Mouse (Mus musculus): ENCODE results near the gene Hc. TPM values are rescaled to one million over a fixed set of nuclear protein-coding genes. Genes with fewer than 3 reads are reported as not detected.

Hc gene
- polyA plus RNA-seq, 1 experiment from 2014 or later = 0.49 TPM

GRCm38 (mm10) chr2:35070275-35070674 is 9.0 kb upstream of the Hc start:
- no peak overlapping the region for H3K27ac ChIP-seq (ENCODE audit: low read depth)
- peaks cover 4% of the 10 kb centered on the region; the same call in 1 of the 2 replicates for H3K9me3 ChIP-seq (ENCODE audit: low read depth, low read length)
- H3K27me3 ChIP-seq (ENCODE audit: insufficient read depth, low read length) = no peaks in the 10 kb centered on the region
- H3K36me3 ChIP-seq (ENCODE audit: insufficient read depth) = no peaks in the 10 kb centered on the region
- no peak for DNase-seq
- no peak overlapping the region for H3K9ac ChIP-seq
- H3K4me2 ChIP-seq = no peak overlapping the region
- no peaks in the 10 kb centered on the region for H3K4me1 ChIP-seq (ENCODE audit: insufficient read depth)
- H3K4me3 ChIP-seq (ENCODE audit: low read depth, low read length) = no peak overlapping the region
- TF ChIP-seq CTCF (IDR thresholded peaks at IDR 0.05; ENCODE audit: low read depth) = no peak
- WGBS = 78% methylated on average over 4 of the region's 4 CpGs
- ATAC-seq (ENCODE audit: insufficient read depth) = no peak

GRCm38 (mm10) chr2:35069124-35069523 is 7.9 kb upstream of the Hc start:
- no peak overlapping the region for H3K9ac ChIP-seq
- no peaks in the 10 kb centered on the region for H3K36me3 ChIP-seq (ENCODE audit: insufficient read depth)
- no peak for TF ChIP-seq CTCF (IDR thresholded peaks at IDR 0.05; ENCODE audit: low read depth)
- no peaks in the 10 kb centered on the region for H3K27me3 ChIP-seq (ENCODE audit: insufficient read depth, low read length)
- H3K4me1 ChIP-seq (ENCODE audit: insufficient read depth) = no peaks in the 10 kb centered on the region
- DNase-seq = no peak
- H3K27ac ChIP-seq (ENCODE audit: low read depth) = no peak overlapping the region
- ATAC-seq (ENCODE audit: insufficient read depth) = no peak
- peaks cover 4% of the 10 kb centered on the region; the same call in 1 of the 2 replicates for H3K9me3 ChIP-seq (ENCODE audit: low read depth, low read length)
- no peak overlapping the region for H3K4me3 ChIP-seq (ENCODE audit: low read depth, low read length)
- H3K4me2 ChIP-seq = no peak overlapping the region
- WGBS = 90% methylated on average over 1 of the region's 1 CpGs

- Histone ChIP-seq H3K4me1 (ENCODE audit: insufficient read depth) (no peaks in the 10 kb centered on the region), H3K4me2 (no peak overlapping the region), H3K27ac (ENCODE audit: low read depth) (no peak overlapping the region), H3K27me3 (ENCODE audit: insufficient read depth, low read length) (no peaks in the 10 kb centered on the region), H3K36me3 (ENCODE audit: insufficient read depth) (no peaks in the 10 kb centered on the region), H3K4me3 (ENCODE audit: low read depth, low read length) (no peak overlapping the region), H3K9ac (no peak overlapping the region), H3K9me3 (ENCODE audit: low read depth, low read length) (no peaks in the 10 kb centered on the region)
- DNase-seq (no peak), ATAC-seq (ENCODE audit: insufficient read depth) (no peak)
- WGBS = 74% methylated on average over 11 of the region's 11 CpGs
- no peak for TF ChIP-seq CTCF (IDR thresholded peaks at IDR 0.05; ENCODE audit: low read depth)
These were observed 5.9 kb upstream of the Hc start for GRCm38 (mm10) chr2:35067117-35067516.

GRCm38 (mm10) chr2:35066525-35067082 is 5.4 kb upstream of the Hc start:
- no peak overlapping the region for H3K27ac ChIP-seq (ENCODE audit: low read depth)
- H3K36me3 ChIP-seq (ENCODE audit: insufficient read depth) = no peaks in the 10 kb centered on the region
- H3K9me3 ChIP-seq (ENCODE audit: low read depth, low read length) = no peaks in the 10 kb centered on the region
- no peak overlapping the region for H3K9ac ChIP-seq
- H3K4me2 ChIP-seq = no peak overlapping the region
- DNase-seq (no peak), ATAC-seq (ENCODE audit: insufficient read depth) (no peak)
- H3K27me3 ChIP-seq (ENCODE audit: insufficient read depth, low read length) = no peaks in the 10 kb centered on the region
- 88% methylated on average over 13 of the region's 13 CpGs for WGBS
- H3K4me3 ChIP-seq (ENCODE audit: low read depth, low read length) = no peak overlapping the region
- H3K4me1 ChIP-seq (ENCODE audit: insufficient read depth) = no peaks in the 10 kb centered on the region
- TF ChIP-seq CTCF (IDR thresholded peaks at IDR 0.05; ENCODE audit: low read depth) = no peak

GRCm38 (mm10) chr2:35063333-35064030 is 2.2 kb upstream of the Hc start:
- Histone ChIP-seq H3K27ac (ENCODE audit: low read depth) (no peak overlapping the region), H3K4me3 (ENCODE audit: low read depth, low read length) (no peak overlapping the region), H3K4me2 (no peak overlapping the region), H3K9ac (no peak overlapping the region), H3K36me3 (ENCODE audit: insufficient read depth) (no peaks in the 10 kb centered on the region), H3K4me1 (ENCODE audit: insufficient read depth) (no peaks in the 10 kb centered on the region), H3K9me3 (ENCODE audit: low read depth, low read length) (no peaks in the 10 kb centered on the region), H3K27me3 (ENCODE audit: insufficient read depth, low read length) (no peaks in the 10 kb centered on the region)
- DNase-seq (no peak), ATAC-seq (ENCODE audit: insufficient read depth) (no peak)
- WGBS = 66% methylated on average over 6 of the region's 6 CpGs
- TF ChIP-seq CTCF (IDR thresholded peaks at IDR 0.05; ENCODE audit: low read depth) = no peak

GRCm38 (mm10) chr2:35060897-35061296 is 341 bp downstream of the Hc start:
- Histone ChIP-seq H3K4me2 (no peak overlapping the region), H3K27me3 (ENCODE audit: insufficient read depth, low read length) (no peaks in the 10 kb centered on the region), H3K4me3 (ENCODE audit: low read depth, low read length) (no peak overlapping the region), H3K4me1 (ENCODE audit: insufficient read depth) (no peaks in the 10 kb centered on the region), H3K9me3 (ENCODE audit: low read depth, low read length) (no peaks in the 10 kb centered on the region), H3K36me3 (ENCODE audit: insufficient read depth) (no peaks in the 10 kb centered on the region), H3K27ac (ENCODE audit: low read depth) (no peak overlapping the region), H3K9ac (no peak overlapping the region)
- no peak for TF ChIP-seq CTCF (IDR thresholded peaks at IDR 0.05; ENCODE audit: low read depth)
- DNase-seq = no peak
- ATAC-seq (ENCODE audit: insufficient read depth) = no peak
- 42% methylated on average over 6 of the region's 6 CpGs for WGBS

GRCm38 (mm10) chr2:35060256-35060655 is 982 bp downstream of the Hc start:
- no peak overlapping the region for H3K9ac ChIP-seq
- no peaks in the 10 kb centered on the region for H3K4me1 ChIP-seq (ENCODE audit: insufficient read depth)
- ATAC-seq (ENCODE audit: insufficient read depth) (no peak), DNase-seq (no peak)
- no peak for TF ChIP-seq CTCF (IDR thresholded peaks at IDR 0.05; ENCODE audit: low read depth)
- H3K4me3 ChIP-seq (ENCODE audit: low read depth, low read length) = no peak overlapping the region
- WGBS = 62% methylated on average over 5 of the region's 5 CpGs
- H3K4me2 ChIP-seq = no peak overlapping the region
- H3K9me3 ChIP-seq (ENCODE audit: low read depth, low read length) = no peaks in the 10 kb centered on the region
- H3K27ac ChIP-seq (ENCODE audit: low read depth) = no peak overlapping the region
- no peaks in the 10 kb centered on the region for H3K36me3 ChIP-seq (ENCODE audit: insufficient read depth)
- H3K27me3 ChIP-seq (ENCODE audit: insufficient read depth, low read length) = no peaks in the 10 kb centered on the region
